Mouse (Mus musculus) embryo, embryonic 11 days (tissue): ENCODE measurements around the gene Ccr4.

Source experiments
- DNase-seq: peaks from one replicate; pipeline ENCODE4 v3.0.0-alpha.2; 2015

The Ccr4 gene

DNA sequence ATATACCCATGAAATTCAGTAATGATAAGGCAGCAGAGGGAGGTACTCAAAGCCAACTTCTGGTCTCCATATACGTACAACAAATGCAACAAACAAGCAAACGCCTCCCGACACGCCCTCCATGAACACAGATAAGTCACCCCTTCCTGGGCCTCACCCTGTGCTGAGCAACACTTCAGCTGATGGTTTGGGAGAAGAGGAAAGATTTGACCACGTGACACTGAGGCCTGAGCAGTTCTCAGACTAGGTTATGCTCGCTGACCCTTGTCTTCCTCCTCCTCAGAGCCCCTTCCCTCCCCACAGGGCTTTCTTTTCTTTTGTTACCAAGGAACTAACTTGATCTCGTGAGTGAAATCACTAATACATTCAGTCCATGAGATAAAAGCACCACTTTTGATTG is 37.8 kb downstream of the Ccr4 start:
- DNase-seq = no peak

DNA sequence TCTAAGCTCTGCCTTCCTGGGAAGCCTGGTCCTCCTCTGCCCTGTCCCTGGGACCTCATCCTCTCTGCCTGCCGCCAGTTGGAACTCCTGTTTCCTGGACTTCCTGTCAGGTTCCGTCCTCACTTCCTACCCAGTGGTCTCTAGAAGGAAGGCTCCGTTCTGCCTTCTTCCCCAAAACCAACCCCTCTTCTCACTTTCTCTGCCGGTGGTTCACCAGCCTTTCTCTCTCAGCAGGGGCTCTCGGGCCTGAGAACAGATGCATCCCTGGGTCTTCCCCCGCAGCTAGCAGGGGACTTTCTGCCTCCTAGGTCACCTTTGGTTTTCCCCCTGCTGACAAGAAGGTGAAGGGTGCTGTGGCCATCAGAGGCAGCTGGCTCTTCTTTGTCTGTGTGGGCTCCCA is 39.3 kb downstream of the Ccr4 start:
- no peak for DNase-seq

DNA sequence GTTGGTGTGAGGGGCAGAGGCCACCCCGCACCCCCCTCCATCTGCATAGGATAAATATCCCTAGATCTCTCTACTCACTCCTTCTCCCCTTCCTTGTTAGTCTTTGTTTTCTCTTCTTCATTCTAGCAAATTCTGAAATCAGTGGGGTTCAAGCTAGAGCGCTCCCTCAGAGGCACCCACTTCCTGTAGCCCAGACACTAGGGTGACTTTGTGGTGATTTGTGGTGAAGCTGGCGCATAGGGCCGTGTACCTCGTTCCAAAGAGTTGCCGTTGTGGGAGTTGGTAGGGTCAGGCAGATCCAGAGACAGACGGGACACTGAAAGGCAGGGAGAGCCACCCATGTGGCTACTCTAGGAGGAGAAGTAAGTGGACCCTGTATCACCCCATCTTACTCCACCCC is 42.1 kb downstream of the Ccr4 start:
- DNase-seq = no peak

- DNase-seq = no peak
Measured at GRCm38 (mm10) chr9:114458436-114458835, 46.3 kb downstream of the Ccr4 start.

DNA sequence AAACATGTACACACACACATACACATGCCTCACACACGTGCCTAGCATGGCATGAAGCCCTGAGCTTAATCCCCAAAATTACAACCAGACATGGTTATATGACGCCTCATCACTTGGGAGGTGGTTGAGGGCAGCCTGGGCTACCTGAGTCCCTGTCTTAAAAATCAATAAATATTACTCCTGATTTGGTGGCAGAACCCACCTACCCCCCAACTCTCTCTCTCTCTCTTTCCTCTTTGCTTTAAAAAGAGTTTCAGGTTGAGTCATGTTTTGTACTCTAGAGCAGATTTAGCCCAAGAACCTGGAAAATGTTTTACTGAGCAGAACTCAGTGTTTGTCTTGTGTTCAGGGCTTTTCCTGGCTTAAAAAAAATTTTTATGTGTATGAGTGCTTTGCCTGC is 49.3 kb downstream of the Ccr4 start:
- DNase-seq = no peak

- no peak for DNase-seq
Measured at GRCm38 (mm10) chr9:114452418-114452817, 52.3 kb downstream of the Ccr4 start.

GRCm38 (mm10) chr9:114451615-114452014 is 53.1 kb downstream of the Ccr4 start:
- DNase-seq = no peak

GRCm38 (mm10) chr9:114449120-114449754 is 55.5 kb downstream of the Ccr4 start:
- DNase-seq = no peak

DNA sequence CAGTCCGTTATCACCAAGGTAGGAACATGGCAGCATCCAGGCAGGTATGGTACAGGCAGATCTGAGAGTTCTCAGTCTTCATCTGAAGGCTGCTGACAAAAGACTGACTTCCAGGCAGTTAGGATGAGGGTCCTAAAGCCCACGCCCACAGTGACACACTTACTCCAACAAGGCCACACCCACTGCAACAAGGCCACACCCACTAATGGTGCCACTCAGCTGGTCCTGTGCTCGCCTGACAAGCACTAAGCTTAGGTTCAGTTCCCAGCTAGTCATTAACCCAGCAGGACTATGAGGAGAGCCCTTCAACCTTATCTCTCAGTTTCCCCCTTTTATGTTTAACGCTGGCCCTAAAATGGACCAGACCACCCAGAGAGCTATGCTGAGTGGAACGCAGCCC is 56.0 kb downstream of the Ccr4 start:
- no peak for DNase-seq

- DNase-seq = no peak
Measured at GRCm38 (mm10) chr9:114446887-114447286, 57.8 kb downstream of the Ccr4 start.

DNA sequence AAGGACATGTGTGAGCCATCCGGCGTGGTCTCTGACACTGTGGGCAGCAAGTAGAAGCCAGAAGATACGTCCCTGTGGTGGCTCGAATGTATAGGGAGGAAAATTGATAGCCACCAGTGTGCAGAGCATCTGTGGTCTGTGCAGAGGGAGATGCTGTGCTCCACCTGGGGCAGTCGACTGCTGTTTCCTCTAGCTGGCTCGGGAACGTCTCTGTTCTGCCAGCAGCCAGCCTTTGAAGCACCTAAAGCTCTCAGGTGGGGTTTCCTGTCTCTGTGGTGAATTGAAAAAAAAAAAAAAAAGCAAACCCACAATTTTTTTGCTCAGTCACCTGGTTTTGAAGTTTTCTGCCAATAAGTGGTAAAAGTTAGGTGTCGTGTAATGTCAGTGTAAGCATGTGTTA is 61.4 kb downstream of the Ccr4 start:
- no peak for DNase-seq

GRCm38 (mm10) chr9:114442893-114443292 is 61.8 kb downstream of the Ccr4 start:
- no peak for DNase-seq

DNA sequence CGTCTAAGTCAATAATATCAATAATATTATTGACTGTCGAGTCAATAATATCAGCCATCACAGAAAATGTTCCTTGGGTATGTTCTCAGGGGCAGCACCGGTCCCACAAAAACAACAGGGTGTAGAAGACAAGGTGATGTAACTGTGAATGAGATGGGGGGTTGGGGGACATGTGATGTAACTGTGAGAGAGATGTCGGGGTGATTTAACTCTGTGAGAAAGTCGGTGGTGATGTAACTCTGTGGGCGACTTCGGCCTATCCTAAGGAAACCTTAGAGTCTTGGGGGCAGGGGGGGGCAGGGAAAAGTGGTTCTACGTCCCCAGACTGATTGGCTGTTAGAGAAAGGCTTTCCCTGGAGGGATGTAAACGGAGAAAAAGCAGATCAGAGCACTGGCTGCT is 62.5 kb downstream of the Ccr4 start:
- DNase-seq = no peak

DNA sequence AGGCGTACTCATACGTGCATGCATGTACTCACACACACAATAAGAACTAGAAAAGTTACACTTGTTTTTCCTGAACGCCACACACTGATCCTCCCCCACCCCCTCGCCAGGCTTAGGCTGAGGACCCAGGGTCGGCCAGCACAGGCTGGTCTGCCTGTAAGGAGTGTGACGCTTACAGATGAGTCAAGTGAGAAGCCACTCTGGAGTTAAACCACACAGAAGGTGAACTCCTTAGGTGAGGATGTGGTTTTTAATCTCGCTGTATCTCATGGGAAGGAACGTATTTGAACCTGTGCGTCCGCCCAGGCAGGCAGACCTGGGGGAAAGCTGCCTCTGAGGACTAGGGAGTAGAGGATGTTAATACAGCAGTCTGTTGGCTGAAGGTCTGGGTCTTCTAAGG is 64.2 kb downstream of the Ccr4 start:
- DNase-seq = no peak
